Mouse (Mus musculus): ENCODE results near the gene Klhl22.

DNA sequence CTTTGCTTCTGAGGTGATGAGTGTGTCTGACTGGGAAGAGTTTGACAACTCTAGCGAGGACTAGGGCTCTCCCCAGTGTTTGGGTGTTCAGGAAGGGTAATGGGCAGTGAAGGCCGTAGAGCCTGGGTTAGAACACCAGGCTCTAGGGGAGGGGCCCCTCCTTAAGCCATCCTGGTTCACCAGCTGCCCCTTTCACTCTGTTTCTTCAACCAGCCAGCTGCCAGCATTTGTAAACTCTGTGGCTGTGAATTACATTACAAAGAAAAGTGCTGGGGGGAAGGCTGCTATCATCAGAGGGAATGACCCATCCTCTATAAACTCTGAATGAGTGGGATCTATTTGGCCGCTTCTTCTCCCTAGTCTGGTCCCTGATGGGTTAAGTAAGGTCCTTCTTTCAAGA, 33.3 kb downstream of the Klhl22 start:
- no peak for TF ChIP-seq EP300 (IDR thresholded peaks at IDR 0.05)
- no peak for TF ChIP-seq CTCF (IDR thresholded peaks at IDR 0.05)

All from lung, postnatal 0 days (tissue).